In genomic region chrX:75096163-75096770, GRCm38 (mm10) we compare ENCODE assay signal across 8 mouse cellular contexts. TPM values are rescaled to one million over a fixed set of nuclear protein-coding genes. Genes with fewer than 3 reads are reported as not detected.
A peak's percentile ranks its signal among the peaks of the same experiment; 100 is the strongest.
DNase-seq lines count a peak whose midpoint lies in the region; ATAC-seq and TF ChIP-seq lines count a peak whose summit lies in the region.

No protein-coding gene starts in this region.

- H3K79me2 ChIP-seq in myocyte (ENCODE audit: control insufficient read depth, insufficient read depth): peaks cover 20% of the 10 kb centered on the region

- no peak overlapping the region for H3ac ChIP-seq in myocyte (ENCODE audit: control insufficient read depth, insufficient read length)

- no peaks in the 10 kb centered on the region for H3K36me3 ChIP-seq in neural tube, embryonic 11.5 days (ENCODE audit: control insufficient read depth, insufficient read depth, low read length)
- H3K36me3 ChIP-seq in heart, embryonic 12.5 days: peaks cover 24% of the 10 kb centered on the region
- H3K36me3 ChIP-seq in limb, embryonic 11.5 days (ENCODE audit: control insufficient read depth, insufficient read depth, low read length): no peaks in the 10 kb centered on the region
- peaks cover 7% of the 10 kb centered on the region for H3K36me3 ChIP-seq in myocyte (ENCODE audit: control insufficient read depth, insufficient read depth)

- H3K27ac ChIP-seq in neural tube, embryonic 11.5 days (ENCODE audit: low read depth, low read length): no peak overlapping the region
- H3K27ac ChIP-seq in bone marrow, adult 2 months (ENCODE audit: control insufficient read depth, insufficient read depth, low read depth, low read length, poor library complexity): peak overlapping the region; percentile 45
- peak overlapping the region; percentile 76 for H3K27ac ChIP-seq in heart, embryonic 12.5 days (ENCODE audit: poor library complexity, severe bottlenecking)
- 0 out of 2 replicates have a peak overlapping the region, but pooled peaks have one; percentile 30 for H3K27ac ChIP-seq in limb, embryonic 11.5 days (replicated peaks; ENCODE audit: low read depth, low read length)

- peak overlapping the region; percentile 51 for H3K4me2 ChIP-seq in neural tube, embryonic 11.5 days (ENCODE audit: low read depth)
- H3K4me2 ChIP-seq in heart, embryonic 12.5 days: peak overlapping the region; percentile 59
- peak overlapping the region; percentile 38 for H3K4me2 ChIP-seq in limb, embryonic 11.5 days (ENCODE audit: low read depth, severe bottlenecking)
- peak overlapping the region; percentile 73 for H3K4me2 ChIP-seq in myocyte (ENCODE audit: low read depth)

- H3K4me1 ChIP-seq in neural tube, embryonic 11.5 days (ENCODE audit: control insufficient read depth, insufficient read depth, low read length): no peaks in the 10 kb centered on the region
- no peaks in the 10 kb centered on the region for H3K4me1 ChIP-seq in bone marrow, adult 2 months (ENCODE audit: control insufficient read depth, insufficient read depth, low read length)
- no peaks in the 10 kb centered on the region for H3K4me1 ChIP-seq in heart, embryonic 12.5 days (replicated peaks)
- no peaks in the 10 kb centered on the region for H3K4me1 ChIP-seq in limb, embryonic 11.5 days (ENCODE audit: control insufficient read depth, insufficient read depth, low read length)

- DNase-seq in neural tube, embryonic 11.5 days (ENCODE audit: low spot score): peak; percentile 11
- DNase-seq in neural tube, embryonic 10.5 days (ENCODE audit: extremely low spot score, low spot score): no peak
- peak; percentile 34 for DNase-seq in limb, embryonic 11.5 days (ENCODE audit: low spot score)
- no peak for DNase-seq in spleen, adult 12 weeks (ENCODE audit: low spot score)
- DNase-seq in thymus, postnatal 10 days (ENCODE audit: low spot score in 2 of 2): no peak

- H3K4me3 ChIP-seq in neural tube, embryonic 11.5 days (ENCODE audit: low read depth, low read length): peak overlapping the region; percentile 48
- peak overlapping the region; percentile 97 for H3K4me3 ChIP-seq in bone marrow, adult 2 months (replicated peaks; ENCODE audit: control insufficient read depth, low read depth, low read length)
- H3K4me3 ChIP-seq in heart, embryonic 12.5 days: peak overlapping the region; percentile 59
- H3K4me3 ChIP-seq in limb, embryonic 11.5 days (ENCODE audit: low read depth, low read length): peak overlapping the region; percentile 50
- peak overlapping the region; percentile 62 for H3K4me3 ChIP-seq in myocyte

- no peak for TF ChIP-seq POLR2A in bone marrow, adult 2 months (IDR thresholded peaks at IDR 0.05; ENCODE audit: borderline replicate concordance, control insufficient read depth, low read depth, low read length)
- no peak for TF ChIP-seq POLR2A in myocyte (IDR thresholded peaks at IDR 0.05; ENCODE audit: insufficient read length, low read depth)

- no peaks in the 10 kb centered on the region for H3K27me3 ChIP-seq in neural tube, embryonic 11.5 days (ENCODE audit: control insufficient read depth, insufficient read depth, low read length)
- H3K27me3 ChIP-seq in heart, embryonic 12.5 days (replicated peaks): no peaks in the 10 kb centered on the region
- H3K27me3 ChIP-seq in limb, embryonic 11.5 days (ENCODE audit: control insufficient read depth, insufficient read depth, low read length): no peaks in the 10 kb centered on the region
- H3K27me3 ChIP-seq in myocyte (ENCODE audit: control insufficient read depth, insufficient read depth, insufficient read length): no peaks in the 10 kb centered on the region

- 15% methylated on average over 23 of the region's 23 CpGs for WGBS in neural tube, embryonic 11.5 days
- 14% methylated on average over 23 of the region's 23 CpGs for WGBS in bone marrow, adult 2 months
- 18% methylated on average over 23 of the region's 23 CpGs for WGBS in heart, embryonic 12.5 days
- whole genome bisulfite sequencing in limb, embryonic 11.5 days: 24% methylated on average over 23 of the region's 23 CpGs

- no peaks in the 10 kb centered on the region for H3K9me3 ChIP-seq in neural tube, embryonic 11.5 days (ENCODE audit: control insufficient read depth, low read length)
- H3K9me3 ChIP-seq in heart, embryonic 12.5 days (replicated peaks): no peaks in the 10 kb centered on the region; the same call in 1 of the 2 replicates
- no peaks in the 10 kb centered on the region; the same call in 1 of the 2 replicates for H3K9me3 ChIP-seq in limb, embryonic 11.5 days (ENCODE audit: control insufficient read depth, low read length)

- H3K9ac ChIP-seq in neural tube, embryonic 11.5 days (ENCODE audit: low read length): peak overlapping the region; percentile 50
- peak overlapping the region; percentile 36; the same call in 1 of the 2 replicates for H3K9ac ChIP-seq in heart, embryonic 12.5 days
- H3K9ac ChIP-seq in limb, embryonic 11.5 days (ENCODE audit: low read length): peak overlapping the region; percentile 69

- TF ChIP-seq CTCF in bone marrow, adult 2 months (IDR thresholded peaks at IDR 0.05; ENCODE audit: control insufficient read depth, insufficient read depth, low read length): no peak

- 0 out of 2 replicates have a peak, but pooled peaks have one; percentile 5 for ATAC-seq in neural tube, embryonic 11.5 days (ENCODE audit: insufficient read depth, low FRiP score, low TSS enrichment)
- peak; percentile 6; the same call in 1 of the 2 replicates for ATAC-seq in heart, embryonic 12.5 days (ENCODE audit: insufficient number of reproducible peaks, low FRiP score)
- ATAC-seq in limb, embryonic 11.5 days (ENCODE audit: insufficient number of reproducible peaks, low FRiP score, low TSS enrichment, low read depth): 0 out of 2 replicates have a peak, but pooled peaks have one; percentile 8

TF ChIP-seq in myocyte, 11 proteins besides CTCF, POLR2A, EP300 and RAD21:
- TF ChIP-seq MYOG (IDR thresholded peaks at IDR 0.05; ENCODE audit: control insufficient read depth in 1 of 3, insufficient read depth in 1 of 3, insufficient read length in 2 of 3, low read depth in 2 of 3) (no peak), USF1 (IDR thresholded peaks at IDR 0.05; ENCODE audit: low read depth) (no peak), E2F4 (IDR thresholded peaks at IDR 0.05; ENCODE audit: insufficient read depth) (no peak), TCF12 (IDR thresholded peaks at IDR 0.05; ENCODE audit: insufficient read depth, poor library complexity, severe bottlenecking) (no peak), TCF3 (IDR thresholded peaks at IDR 0.05; ENCODE audit: insufficient read length, low read depth) (no peak), CEBPB (IDR thresholded peaks at IDR 0.05; ENCODE audit: insufficient read depth, poor library complexity, severe bottlenecking) (no peak), MYOD1 (IDR thresholded peaks at IDR 0.05; ENCODE audit: control insufficient read depth in 1 of 3, insufficient read length in 2 of 3, low read depth in 2 of 3) (no peak), MAX (IDR thresholded peaks at IDR 0.05; ENCODE audit: low read depth) (no peak), REST (IDR thresholded peaks at IDR 0.05; ENCODE audit: insufficient read depth, insufficient read length) (no peak), SRF (IDR thresholded peaks at IDR 0.05; ENCODE audit: control insufficient read depth, insufficient read length, low read depth) (no peak), POLR2AphosphoS2 (IDR thresholded peaks at IDR 0.05; ENCODE audit: insufficient read length, low read depth) (no peak)
TF ChIP-seq in myocyte: peak in this region for 0.

RNA-seq across cellular contexts. Expression of gene Dkc1, which starts 0.6 kb away (rescaled TPM):
- polyA plus RNA-seq in neural tube, embryonic 11.5 days (2014; fragmentation: Nextera tagmentation; extraction: Ambion mirVana): 128 and 134 TPM in 2 replicates
- polyA plus RNA-seq in bone marrow, adult 2 months (2011; ENCODE audit: insufficient read depth, insufficient read length, low replicate concordance, missing spikeins): 28.9 and 58.2 TPM in 2 replicates
- polyA plus RNA-seq in heart, embryonic 12.5 days (2016; fragmentation: Nextera tagmentation; extraction: Ambion mirVana): 59.3 and 72.5 TPM in 2 replicates
- polyA plus RNA-seq in limb, embryonic 11.5 days (2014; fragmentation: Nextera tagmentation; extraction: Ambion mirVana): 160 and 172 TPM in 2 replicates
- polyA plus RNA-seq in myocyte (2012; fragmentation: generic; extraction: Trizol): 16.9 TPM

RNA-seq across cellular contexts. Expression of gene Gab3, which starts 11.0 kb away (rescaled TPM):
- polyA plus RNA-seq in neural tube, embryonic 11.5 days (2014; fragmentation: Nextera tagmentation; extraction: Ambion mirVana): 0.51 and 1.3 TPM in 2 replicates
- 1.8 and 6.8 TPM in 2 replicates for polyA plus RNA-seq in bone marrow, adult 2 months (2011; ENCODE audit: insufficient read depth, insufficient read length, low replicate concordance, missing spikeins)
- polyA plus RNA-seq in heart, embryonic 12.5 days (2016; fragmentation: Nextera tagmentation; extraction: Ambion mirVana): 1.1 and 2.4 TPM in 2 replicates
- 0.84 and 1.2 TPM in 2 replicates for polyA plus RNA-seq in limb, embryonic 11.5 days (2014; fragmentation: Nextera tagmentation; extraction: Ambion mirVana)
- 0.04 TPM for polyA plus RNA-seq in myocyte (2012; fragmentation: generic; extraction: Trizol)

RNA-seq across cellular contexts. Expression of gene Mpp1, which starts 34.5 kb away (rescaled TPM):
- polyA plus RNA-seq in neural tube, embryonic 11.5 days (2014; fragmentation: Nextera tagmentation; extraction: Ambion mirVana): 28.6 and 29.8 TPM in 2 replicates
- 64.2 and 105 TPM in 2 replicates for polyA plus RNA-seq in bone marrow, adult 2 months (2011; ENCODE audit: insufficient read depth, insufficient read length, low replicate concordance, missing spikeins)
- 26.4 and 27.5 TPM in 2 replicates for polyA plus RNA-seq in heart, embryonic 12.5 days (2016; fragmentation: Nextera tagmentation; extraction: Ambion mirVana)
- polyA plus RNA-seq in limb, embryonic 11.5 days (2014; fragmentation: Nextera tagmentation; extraction: Ambion mirVana): 28.7 and 30.5 TPM in 2 replicates
- 30.1 TPM for polyA plus RNA-seq in myocyte (2012; fragmentation: generic; extraction: Trizol)

Comparison
In these comparisons a context has a peak if more than half of its experiments do, and no peak if none do; other contexts are left out.
1. DNase-seq: peak in neural tube, embryonic 11.5 days (single experiment) and limb, embryonic 11.5 days (single experiment); none in neural tube, embryonic 10.5 days (single experiment), spleen, adult 12 weeks (single experiment) and thymus, postnatal 10 days (0 of 2).
2. Peak in every context shown above with its lines, with median percentiles within 50 percentile points of each other: ATAC-seq, H3K4me2 ChIP-seq, H3K4me3 ChIP-seq and H3K9ac ChIP-seq.